Mouse (Mus musculus) limb, embryonic 15.5 days (tissue): Measurements from ENCODE around the gene Cpt1b. TPM values are rescaled to one million over a fixed set of nuclear protein-coding genes. Genes with fewer than 3 reads are reported as not detected.

Experiments used
- ATAC-seq: fragments of 200-750 bp; cut with Nextera tagmentation; 2 replicates; pipeline ENCODE4 v1.8.0; 2017; ENCODE audit warnings: low read depth, moderate TSS enrichment; ENCODE audit not compliant: insufficient number of reproducible peaks, low FRiP score, low TSS enrichment
- H3K27ac ChIP-seq: fragments of 300-500 bp; sonication (generic); 2 replicates; pipeline ENCODE4 v1.5.1; 2015; ENCODE audit warnings: moderate library complexity, mild to moderate bottlenecking, inconsistent platforms
- H3K27me3 ChIP-seq: fragments of 300-500 bp; sonication (generic); 2 replicates; pipeline ENCODE4 v1.6.1; 2015; ENCODE audit warnings: inconsistent platforms
- H3K36me3 ChIP-seq: fragments of 300-500 bp; sonication (generic); 2 replicates; pipeline ENCODE4 v1.6.1; 2015; ENCODE audit warnings: inconsistent platforms
- H3K4me1 ChIP-seq: fragments of 300-500 bp; sonication (generic); 2 replicates; pipeline ENCODE4 v1.6.1; 2015; ENCODE audit warnings: inconsistent platforms
- H3K4me2 ChIP-seq: fragments of 300-500 bp; sonication (generic); 2 replicates; pipeline ENCODE4 v1.6.1; 2015; ENCODE audit warnings: mild to moderate bottlenecking, inconsistent platforms
- H3K4me3 ChIP-seq: fragments of 300-500 bp; sonication (generic); 2 replicates; pipeline ENCODE4 v1.5.1; 2015; ENCODE audit warnings: mild to moderate bottlenecking, inconsistent platforms
- H3K9ac ChIP-seq: fragments of 300-500 bp; sonication (generic); 2 replicates; pipeline ENCODE4 v1.6.1; 2015; ENCODE audit warnings: inconsistent platforms
- H3K9me3 ChIP-seq: fragments of 300-500 bp; sonication (generic); 2 replicates; pipeline ENCODE4 v1.6.1; 2016; ENCODE audit warnings: inconsistent platforms
- WGBS: fragments of 180-500 bp; shearing (Covaris S2); methylation state at CpG from one replicate; pipeline ENCODE4 v1.1.7; 2015; 5-methylcytosine and 5-hydroxymethylcytosine counted together
- polyA plus RNA-seq: library from polyadenylated mRNA; unstranded; fragments of >200 nt; fragmentation: Nextera tagmentation; extraction: Ambion mirVana; gene quantifications from 2 replicates; pipeline ENCODE4 v1.2.1, GENCODE M21; 2015

The Cpt1b gene
- polyA plus RNA-seq: 0.91 and 6.1 TPM in 2 replicates

- no peak within 1 kb of the TSS for H3K4me3 ChIP-seq
- 0 out of 2 replicates have a peak within 1 kb of the TSS, but pooled peaks have one; percentile 1 for H3K4me2 ChIP-seq
- peaks cover 23% of the 10 kb centered on the region for H3K36me3 ChIP-seq
- H3K9me3 ChIP-seq: no peaks in the 10 kb centered on the region
- no peak within 1 kb of the TSS for H3K9ac ChIP-seq
- H3K4me1 ChIP-seq: peaks cover 14% of the 10 kb centered on the region
- H3K27me3 ChIP-seq: no peaks in the 10 kb centered on the region
- H3K27ac ChIP-seq: no peak within 1 kb of the TSS
- no peak for ATAC-seq
- 31% methylated on average over 6 of the region's 6 CpGs for WGBS
Observed at GRCm38 (mm10) chr15:89425711-89426121, at the start of gene Cpt1b. Gene Cpt1b, minus strand, starts transcription at chr15:89425863.

GRCm38 (mm10) chr15:89475293-89475600 is 49.6 kb upstream of the Cpt1b start:
- H3K4me3 ChIP-seq: peak overlapping the region; percentile 64
- no peaks in the 10 kb centered on the region for H3K9me3 ChIP-seq
- peak overlapping the region; percentile 64; the same call in 1 of the 2 replicates for H3K9ac ChIP-seq
- H3K4me1 ChIP-seq: peaks cover 13% of the 10 kb centered on the region
- ATAC-seq: no peak
- 87% methylated on average over 7 of the region's 7 CpGs for WGBS
- H3K36me3 ChIP-seq: no peaks in the 10 kb centered on the region
- H3K27me3 ChIP-seq: no peaks in the 10 kb centered on the region
- H3K4me2 ChIP-seq: peak overlapping the region; percentile 88
- no peak overlapping the region for H3K27ac ChIP-seq

- H3K27me3 ChIP-seq: no peaks in the 10 kb centered on the region
- no peak overlapping the region for H3K27ac ChIP-seq
- H3K9ac ChIP-seq: no peak overlapping the region
- no peak overlapping the region for H3K4me3 ChIP-seq
- ATAC-seq: no peak
- H3K36me3 ChIP-seq: no peaks in the 10 kb centered on the region
- peaks cover 13% of the 10 kb centered on the region for H3K4me1 ChIP-seq
- H3K4me2 ChIP-seq: no peak overlapping the region
- H3K9me3 ChIP-seq: no peaks in the 10 kb centered on the region
- 90% methylated on average over 19 of the region's 19 CpGs for WGBS
Observed at GRCm38 (mm10) chr15:89474596-89475292, 49.1 kb upstream of the Cpt1b start.

GRCm38 (mm10) chr15:89473921-89474320 is 48.3 kb upstream of the Cpt1b start:
- Histone ChIP-seq H3K4me3 (no peak overlapping the region), H3K36me3 (no peaks in the 10 kb centered on the region), H3K27me3 (no peaks in the 10 kb centered on the region), H3K27ac (no peak overlapping the region), H3K9me3 (no peaks in the 10 kb centered on the region), H3K4me2 (no peak overlapping the region), H3K9ac (no peak overlapping the region), H3K4me1 (peaks cover 13% of the 10 kb centered on the region)
- WGBS: 94% methylated on average over 8 of the region's 8 CpGs
- ATAC-seq: no peak

- H3K27ac ChIP-seq: no peak overlapping the region
- no peaks in the 10 kb centered on the region for H3K27me3 ChIP-seq
- no peak overlapping the region for H3K4me2 ChIP-seq
- WGBS: 80% methylated on average over 9 of the region's 9 CpGs
- no peaks in the 10 kb centered on the region for H3K36me3 ChIP-seq
- H3K9ac ChIP-seq: no peak overlapping the region
- H3K4me3 ChIP-seq: no peak overlapping the region
- ATAC-seq: no peak
- H3K4me1 ChIP-seq: peaks cover 13% of the 10 kb centered on the region
- H3K9me3 ChIP-seq: no peaks in the 10 kb centered on the region
Observed at GRCm38 (mm10) chr15:89473370-89473769, 47.7 kb upstream of the Cpt1b start.

- no peaks in the 10 kb centered on the region for H3K27me3 ChIP-seq
- H3K27ac ChIP-seq: no peak overlapping the region
- H3K4me3 ChIP-seq: no peak overlapping the region
- WGBS: 81% methylated on average over 4 of the region's 4 CpGs
- H3K36me3 ChIP-seq: no peaks in the 10 kb centered on the region
- H3K4me1 ChIP-seq: peaks cover 13% of the 10 kb centered on the region
- H3K9me3 ChIP-seq: no peaks in the 10 kb centered on the region
- H3K9ac ChIP-seq: no peak overlapping the region
- no peak overlapping the region for H3K4me2 ChIP-seq
- ATAC-seq: no peak
Observed at GRCm38 (mm10) chr15:89471476-89471875, 45.8 kb upstream of the Cpt1b start.

GRCm38 (mm10) chr15:89468577-89468976 is 42.9 kb upstream of the Cpt1b start:
- Histone ChIP-seq H3K36me3 (no peaks in the 10 kb centered on the region), H3K27ac (no peak overlapping the region), H3K4me1 (no peaks in the 10 kb centered on the region), H3K4me3 (no peak overlapping the region), H3K4me2 (no peak overlapping the region), H3K9ac (no peak overlapping the region), H3K9me3 (no peaks in the 10 kb centered on the region), H3K27me3 (no peaks in the 10 kb centered on the region)
- WGBS: 27% methylated on average over 2 of the region's 2 CpGs
- no peak for ATAC-seq

GRCm38 (mm10) chr15:89465052-89465451 is 39.4 kb upstream of the Cpt1b start:
- ATAC-seq: no peak
- Histone ChIP-seq H3K9ac (no peak overlapping the region), H3K4me3 (no peak overlapping the region), H3K4me1 (no peaks in the 10 kb centered on the region), H3K9me3 (no peaks in the 10 kb centered on the region), H3K27ac (no peak overlapping the region), H3K4me2 (no peak overlapping the region), H3K36me3 (no peaks in the 10 kb centered on the region), H3K27me3 (no peaks in the 10 kb centered on the region)
- 6% methylated on average over 1 of the region's 1 CpGs for WGBS

- no peak for ATAC-seq
- WGBS: 58% methylated on average over 5 of the region's 5 CpGs
- Histone ChIP-seq H3K9ac (no peak overlapping the region), H3K4me3 (no peak overlapping the region), H3K27ac (no peak overlapping the region), H3K4me2 (no peak overlapping the region), H3K9me3 (no peaks in the 10 kb centered on the region), H3K36me3 (no peaks in the 10 kb centered on the region), H3K4me1 (no peaks in the 10 kb centered on the region), H3K27me3 (no peaks in the 10 kb centered on the region)
Observed at GRCm38 (mm10) chr15:89463334-89464235, 37.9 kb upstream of the Cpt1b start.

GRCm38 (mm10) chr15:89462176-89462575 is 36.5 kb upstream of the Cpt1b start:
- H3K9me3 ChIP-seq: no peaks in the 10 kb centered on the region
- H3K4me1 ChIP-seq: no peaks in the 10 kb centered on the region
- H3K27me3 ChIP-seq: 0 out of 2 replicates have a peak, but pooled peaks cover 4% of the 10 kb centered on the region
- H3K9ac ChIP-seq: no peak overlapping the region
- no peak overlapping the region for H3K4me2 ChIP-seq
- no peak overlapping the region for H3K4me3 ChIP-seq
- no peak overlapping the region for H3K27ac ChIP-seq
- ATAC-seq: no peak
- no peaks in the 10 kb centered on the region for H3K36me3 ChIP-seq
- 75% methylated on average over 7 of the region's 7 CpGs for WGBS

- no peaks in the 10 kb centered on the region for H3K36me3 ChIP-seq
- no peak for ATAC-seq
- H3K9ac ChIP-seq: no peak overlapping the region
- H3K27me3 ChIP-seq: 0 out of 2 replicates have a peak, but pooled peaks cover 4% of the 10 kb centered on the region
- 77% methylated on average over 15 of the region's 15 CpGs for WGBS
- no peaks in the 10 kb centered on the region for H3K4me1 ChIP-seq
- H3K4me3 ChIP-seq: no peak overlapping the region
- H3K9me3 ChIP-seq: no peaks in the 10 kb centered on the region
- no peak overlapping the region for H3K27ac ChIP-seq
- H3K4me2 ChIP-seq: no peak overlapping the region
Observed at GRCm38 (mm10) chr15:89461321-89461720, 35.7 kb upstream of the Cpt1b start.

GRCm38 (mm10) chr15:89460298-89460697 is 34.6 kb upstream of the Cpt1b start:
- Histone ChIP-seq H3K27me3 (peaks cover 8% of the 10 kb centered on the region), H3K4me3 (no peak overlapping the region), H3K36me3 (no peaks in the 10 kb centered on the region), H3K27ac (no peak overlapping the region), H3K4me1 (no peaks in the 10 kb centered on the region), H3K9me3 (no peaks in the 10 kb centered on the region), H3K9ac (no peak overlapping the region), H3K4me2 (no peak overlapping the region)
- WGBS: 77% methylated on average over 10 of the region's 10 CpGs
- no peak for ATAC-seq
